Mouse (Mus musculus): Measurements from ENCODE around the gene Emg1.

Gene Emg1

GRCm38 (mm10) chr6:124740888-124741761, 29.1 kb upstream of the Emg1 start, which contains the start of gene Grcc10:
Grcc10 (minus strand) TSS chr6:124741374.
- in situ Hi-C loops (cut with MboI), result no loop called here

GRCm38 (mm10) chr6:124740211-124740887, 28.4 kb upstream of the Emg1 start:
- in situ Hi-C loops (cut with MboI), result no loop called here

- in situ Hi-C loops (cut with MboI), result no loop called here
Measured at GRCm38 (mm10) chr6:124739231-124739796, 27.3 kb upstream of the Emg1 start.

- in situ Hi-C loops (cut with MboI), result no loop called here
Measured at GRCm38 (mm10) chr6:124738511-124739023, 26.6 kb upstream of the Emg1 start, which contains the start of gene Ptpn6. Ptpn6 (minus strand) TSS chr6:124738714.

GRCm38 (mm10) chr6:124737040-124737439, 25.1 kb upstream of the Emg1 start:
- in situ Hi-C loops (cut with MboI), result no loop called here

- in situ Hi-C loops (cut with MboI), result no loop called here
Measured at GRCm38 (mm10) chr6:124734417-124734816, 22.4 kb upstream of the Emg1 start.

GRCm38 (mm10) chr6:124732476-124733370, 20.7 kb upstream of the Emg1 start:
- in situ Hi-C loops (cut with MboI), result no loop called here

- in situ Hi-C loops (cut with MboI), result no loop called here
Measured at GRCm38 (mm10) chr6:124731038-124731437, 19.1 kb upstream of the Emg1 start.

GRCm38 (mm10) chr6:124729850-124730705, 18.1 kb upstream of the Emg1 start:
- in situ Hi-C loops (cut with MboI), result no loop called here

GRCm38 (mm10) chr6:124728621-124729020, 16.6 kb upstream of the Emg1 start:
- in situ Hi-C loops (cut with MboI), result no loop called here

- in situ Hi-C loops (cut with MboI), result no loop called here
Measured at GRCm38 (mm10) chr6:124724472-124724871, 12.5 kb upstream of the Emg1 start.

- in situ Hi-C loops (cut with MboI), result no loop called here
Measured at GRCm38 (mm10) chr6:124723541-124723940, 11.6 kb upstream of the Emg1 start.

GRCm38 (mm10) chr6:124722876-124723473, 11.0 kb upstream of the Emg1 start:
- in situ Hi-C loops (cut with MboI), result no loop called here

- in situ Hi-C loops (cut with MboI), result no loop called here
Measured at GRCm38 (mm10) chr6:124720904-124721303, 8.9 kb upstream of the Emg1 start.

GRCm38 (mm10) chr6:124719354-124719978, 7.5 kb upstream of the Emg1 start:
- in situ Hi-C loops (cut with MboI), result loop anchor here (10.0 kb wide), 1 partner anchor 315 kb away; the partner anchor contains the start of gene Ing4

GRCm38 (mm10) chr6:124718703-124719102, 6.7 kb upstream of the Emg1 start:
- in situ Hi-C loops (cut with MboI), result loop anchor here (10.0 kb wide), 1 partner anchor 316 kb away; the partner anchor contains the start of gene Ing4

- in situ Hi-C loops (cut with MboI), result loop anchor here (10.0 kb wide), 1 partner anchor 317 kb away; the partner anchor contains the start of gene Ing4
Measured at GRCm38 (mm10) chr6:124717968-124718367, 6.0 kb upstream of the Emg1 start.

- in situ Hi-C loops (cut with MboI), result loop anchor here (10.0 kb wide), 1 partner anchor 318 kb away; the partner anchor contains the start of gene Ing4
Measured at GRCm38 (mm10) chr6:124716864-124717490, 5.0 kb upstream of the Emg1 start.

GRCm38 (mm10) chr6:124712918-124713317, 940 bp upstream of the Emg1 start:
- in situ Hi-C loops (cut with MboI), result loop anchor here (10.0 kb wide), 1 partner anchor 322 kb away; the partner anchor contains the start of gene Ing4

All from mature B cell (primary cell).